Mouse (Mus musculus) right cerebral cortex, adult 2 months (tissue): ENCODE data around the gene Cdh4.
A peak's percentile ranks its signal among the peaks of the same experiment; 100 is the strongest.

Experiments used
- DNase-seq, 2 experiments: peaks; one replicate each; pipeline ENCODE4 v3.0.0; 2021 to 2022; ENCODE audit warnings: low spot score in 2 of 2

Gene Cdh4

DNA sequence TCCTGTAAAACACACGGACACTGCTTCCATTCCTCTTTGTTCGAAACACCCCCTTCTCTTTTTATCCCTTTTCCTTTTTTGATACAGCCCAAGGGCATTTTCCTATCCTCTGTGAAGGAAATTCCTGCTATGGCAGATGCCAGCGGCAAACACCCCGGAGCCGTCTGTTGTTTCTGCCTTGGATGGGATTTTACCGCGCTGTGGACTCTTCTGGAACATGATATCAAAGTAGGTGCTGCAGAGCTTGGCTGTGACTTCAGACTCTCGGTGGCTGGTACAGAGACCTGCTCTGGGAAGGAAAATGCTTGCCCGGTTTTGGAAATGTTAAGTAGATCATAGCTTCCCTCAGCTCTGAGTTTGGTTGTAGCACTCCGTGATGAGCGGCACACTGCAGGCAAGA, 156.7 kb downstream of the Cdh4 start:
- peak in 1 of 2 experiments; percentile 41 for DNase-seq

DNA sequence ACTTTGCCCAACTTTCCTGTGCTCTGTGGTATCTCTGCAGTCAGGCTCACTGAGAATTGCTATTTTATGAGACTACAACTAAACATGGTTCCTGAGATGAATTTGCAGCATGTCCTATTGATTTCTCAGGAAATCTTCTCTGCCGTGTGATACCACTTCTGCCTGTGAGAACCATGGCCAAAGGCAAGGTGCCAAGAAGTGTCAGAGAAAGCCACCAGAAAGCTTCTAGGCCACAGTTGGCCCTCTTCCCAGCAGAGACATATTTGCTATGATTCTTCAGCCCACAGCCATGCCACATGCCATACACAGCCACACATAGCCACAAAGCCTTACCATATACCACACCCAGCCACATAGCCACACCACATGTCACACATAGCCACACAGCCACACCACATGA, 157.7 kb downstream of the Cdh4 start:
- DNase-seq = no peak

DNA sequence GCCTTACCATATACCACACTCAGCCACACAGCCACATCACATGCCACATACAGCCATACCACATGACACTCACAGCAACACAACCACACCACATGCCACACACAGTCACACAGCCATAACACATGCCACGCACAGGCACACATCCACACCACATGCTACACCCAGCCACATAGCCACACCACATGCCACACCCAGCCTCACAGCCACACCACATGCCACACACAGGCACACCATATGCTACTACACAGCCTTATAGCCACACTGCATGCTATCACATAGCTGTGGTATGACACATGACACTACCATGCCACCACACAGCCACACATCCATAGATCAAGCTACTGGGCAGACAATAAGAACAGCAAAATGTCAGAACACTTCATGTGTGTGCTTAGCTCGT, 158.1 kb downstream of the Cdh4 start:
- DNase-seq = no peak

DNA sequence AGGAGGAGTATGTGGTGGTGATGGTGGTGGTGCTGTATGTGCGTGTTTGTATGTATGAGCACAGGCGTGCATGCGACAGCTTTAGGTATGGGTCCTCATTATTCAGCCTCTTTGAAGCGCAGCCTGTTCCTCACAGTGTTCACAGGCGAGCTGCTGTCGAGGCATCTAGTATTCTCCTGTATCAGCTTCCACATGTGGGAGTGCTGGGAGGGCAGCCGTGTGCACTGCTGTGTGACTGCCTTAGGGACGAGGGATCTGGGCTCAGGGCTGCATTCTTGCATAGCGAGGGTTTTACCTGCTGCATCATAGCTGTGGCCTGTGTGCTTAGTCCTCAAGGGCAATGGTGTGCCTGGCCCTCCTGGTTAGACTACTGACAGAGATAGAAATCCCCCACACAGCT, 158.9 kb downstream of the Cdh4 start:
- DNase-seq = no peak

DNA sequence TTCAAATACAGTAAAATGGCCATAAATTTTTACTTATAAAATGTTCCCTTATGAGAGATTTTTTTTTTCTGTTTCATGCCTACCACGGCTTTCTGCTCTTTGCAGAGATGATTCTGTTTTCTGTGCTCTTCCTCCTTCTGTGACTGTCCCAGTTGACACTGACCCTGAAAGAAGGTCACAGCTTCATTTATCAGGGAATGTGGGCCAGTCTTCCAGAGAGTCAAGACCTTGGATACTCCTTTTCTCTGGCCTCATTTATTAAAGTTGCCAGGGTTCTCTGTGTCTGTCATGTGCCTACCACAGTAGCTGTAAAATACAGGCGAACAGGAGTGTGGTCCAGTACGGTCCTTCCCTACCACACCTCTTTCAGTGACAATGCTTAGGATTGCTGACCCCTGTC, 162.5 kb downstream of the Cdh4 start:
- no peak for DNase-seq

DNA sequence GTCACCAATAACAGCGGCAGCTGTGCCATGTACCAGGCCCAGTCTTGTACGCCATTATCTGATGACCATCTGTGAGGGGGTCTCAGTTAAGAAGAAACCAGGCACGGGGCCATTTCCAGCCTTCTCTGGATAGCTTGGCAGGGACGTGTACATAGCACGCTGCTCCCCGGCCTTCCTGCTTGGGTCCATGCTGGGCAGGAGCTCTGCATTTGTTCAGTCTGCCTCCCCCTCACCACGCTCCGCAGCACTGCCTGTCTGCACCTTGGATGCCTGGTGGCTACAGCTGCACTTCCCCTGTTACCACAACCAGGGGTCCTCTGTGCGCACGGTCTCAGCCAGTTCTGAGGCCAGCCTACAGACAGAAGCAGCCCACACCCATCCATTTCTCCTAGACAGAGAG, 163.0 kb downstream of the Cdh4 start:
- DNase-seq = no peak

DNA sequence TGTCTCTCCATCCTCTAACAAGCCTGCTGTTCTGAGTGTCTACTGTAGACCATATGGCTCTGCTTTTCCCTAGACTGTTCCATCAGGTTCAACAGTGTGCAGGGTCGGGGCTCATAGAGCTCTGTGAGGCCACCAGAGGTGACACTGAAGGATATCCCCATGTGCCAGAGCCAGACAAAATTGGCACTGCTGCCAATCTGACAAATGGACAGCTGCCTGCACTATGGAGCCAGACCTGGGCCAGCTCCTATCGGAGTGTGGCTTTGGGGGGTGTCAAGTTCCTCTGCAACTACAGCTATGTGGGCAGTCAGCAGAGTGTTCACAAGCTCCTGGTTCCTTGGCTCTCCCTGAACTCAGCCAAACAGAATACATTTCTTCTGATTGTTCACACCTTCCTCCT, 164.1 kb downstream of the Cdh4 start:
- DNase-seq = no peak

DNA sequence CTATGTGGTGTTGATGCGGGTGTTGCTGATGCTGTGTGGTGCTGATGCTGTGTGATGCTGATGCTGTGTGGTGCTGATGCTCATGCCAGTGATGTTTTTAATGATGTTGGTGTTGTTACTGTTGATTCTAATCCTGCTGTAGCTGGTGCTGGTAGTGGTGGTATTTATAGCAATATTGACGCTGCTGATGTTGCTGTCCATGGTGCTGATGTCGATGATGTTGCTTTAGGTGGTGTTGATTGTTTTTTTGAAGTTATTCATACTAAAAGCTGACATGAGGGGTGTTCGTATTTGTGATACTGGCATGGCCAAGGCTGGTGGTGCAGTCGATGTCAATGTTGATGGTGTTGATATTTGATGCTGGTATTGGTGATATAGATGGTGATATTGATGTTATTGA, 173.7 kb downstream of the Cdh4 start:
- DNase-seq = no peak

DNA sequence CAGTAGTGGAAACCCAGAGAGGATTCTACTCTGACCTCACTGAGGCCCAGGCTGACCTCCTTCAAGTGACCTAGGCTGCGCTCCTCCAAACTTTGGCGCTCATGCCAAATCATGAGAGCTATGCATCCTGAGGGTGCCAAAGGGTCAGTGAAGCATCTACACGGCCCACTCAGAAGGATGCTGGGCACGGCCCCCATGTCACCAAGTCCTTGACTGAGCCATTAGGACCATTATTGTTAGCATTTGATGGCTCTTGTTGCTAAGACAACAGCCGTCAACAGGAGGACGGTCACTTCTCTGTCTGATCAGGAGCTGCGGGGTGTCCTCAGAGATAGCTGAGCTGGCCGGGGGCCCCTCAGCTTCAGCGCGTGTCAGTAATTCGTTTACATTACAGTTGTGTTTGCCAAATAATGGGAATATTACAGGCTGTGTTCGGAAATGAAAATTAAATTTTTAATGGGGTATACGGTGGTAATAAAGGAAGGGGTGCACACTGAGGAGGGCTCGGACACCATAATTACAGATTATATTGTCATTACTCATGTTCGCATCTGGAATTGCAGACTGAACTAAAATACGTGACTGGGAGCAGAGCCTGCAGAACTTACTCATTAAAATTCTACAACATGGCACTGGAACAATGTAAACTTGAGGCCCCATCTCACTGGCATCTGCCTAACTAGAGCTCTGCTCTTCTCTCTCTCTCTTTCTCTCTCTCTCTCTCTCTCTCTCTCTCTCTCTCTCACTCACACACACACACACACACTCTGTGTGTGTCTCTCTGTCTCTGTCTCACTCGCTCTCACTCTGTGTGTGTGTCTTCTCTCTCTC, 181.6 kb downstream of the Cdh4 start:
- no peak for DNase-seq

DNA sequence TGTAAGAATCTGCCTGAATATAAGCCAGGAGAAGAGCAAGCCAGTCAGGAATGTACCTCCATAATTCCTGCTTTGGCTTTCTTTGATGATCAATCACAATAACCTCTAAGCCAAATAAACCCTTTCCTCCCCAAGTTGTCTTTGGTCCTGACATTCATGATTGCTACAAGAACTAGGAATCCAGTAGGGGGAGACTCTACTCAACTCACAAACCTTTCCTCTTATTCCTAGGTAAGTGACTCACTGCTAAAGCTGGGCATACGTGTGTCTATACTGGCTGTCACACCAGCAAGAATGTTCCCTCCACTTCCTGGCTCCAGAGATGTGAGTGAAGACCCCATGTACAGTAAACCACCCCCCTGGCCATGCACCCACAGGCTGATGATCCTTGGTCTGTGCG, 185.3 kb downstream of the Cdh4 start:
- no peak for DNase-seq

DNA sequence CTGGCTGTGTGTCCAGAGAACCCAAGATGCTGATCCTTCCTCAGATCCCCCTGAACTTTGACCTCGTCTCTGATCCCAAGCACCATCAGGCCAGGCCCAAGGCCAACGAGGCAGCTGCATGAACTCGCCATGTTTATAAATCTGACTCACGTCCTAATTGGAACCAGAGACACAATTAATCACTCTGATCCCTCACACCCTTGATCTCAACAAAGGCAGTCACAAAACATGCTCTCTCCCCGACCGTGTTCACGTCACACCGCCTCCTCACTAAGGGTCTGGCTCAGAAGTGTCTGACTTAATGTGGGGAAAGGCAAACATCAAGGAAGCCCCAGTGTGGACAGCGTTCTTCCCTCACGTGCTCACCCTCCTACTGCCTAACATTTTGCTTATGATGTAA, 188.5 kb downstream of the Cdh4 start:
- DNase-seq = no peak

DNA sequence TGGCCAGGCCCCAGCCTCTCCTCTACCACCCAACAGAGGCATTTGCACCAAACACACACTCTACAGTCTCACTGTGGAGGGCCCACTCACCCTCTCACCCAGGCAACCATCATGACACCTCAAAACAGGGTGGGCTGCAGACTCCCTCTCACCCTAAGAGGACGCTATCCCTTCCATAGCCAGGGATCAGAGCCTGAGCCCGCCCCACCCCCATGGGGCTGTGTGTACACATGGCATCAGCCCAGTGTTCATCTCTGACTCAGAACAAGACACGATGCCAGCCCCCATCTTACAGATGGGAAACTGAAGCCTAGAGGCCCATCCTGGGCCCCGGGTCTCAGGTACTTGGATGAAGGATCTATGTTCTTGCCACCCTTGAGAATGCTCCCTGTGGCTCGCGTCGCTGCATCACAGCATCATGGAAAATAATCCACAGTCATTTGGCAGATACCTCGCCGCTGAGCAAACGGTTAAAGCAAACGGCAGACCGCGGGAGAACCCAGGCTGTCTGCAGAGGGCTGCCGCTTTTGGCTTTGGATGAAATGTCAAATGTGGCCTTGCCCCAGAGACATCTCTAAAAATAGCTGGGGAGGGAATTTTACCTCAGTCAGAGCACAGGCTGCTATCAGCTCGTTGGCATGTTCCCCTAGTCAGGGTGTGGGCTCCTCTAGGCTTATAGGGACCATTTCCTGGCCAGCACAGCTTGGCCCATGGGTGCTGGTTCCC, 198.5 kb downstream of the Cdh4 start:
- no peak for DNase-seq

DNA sequence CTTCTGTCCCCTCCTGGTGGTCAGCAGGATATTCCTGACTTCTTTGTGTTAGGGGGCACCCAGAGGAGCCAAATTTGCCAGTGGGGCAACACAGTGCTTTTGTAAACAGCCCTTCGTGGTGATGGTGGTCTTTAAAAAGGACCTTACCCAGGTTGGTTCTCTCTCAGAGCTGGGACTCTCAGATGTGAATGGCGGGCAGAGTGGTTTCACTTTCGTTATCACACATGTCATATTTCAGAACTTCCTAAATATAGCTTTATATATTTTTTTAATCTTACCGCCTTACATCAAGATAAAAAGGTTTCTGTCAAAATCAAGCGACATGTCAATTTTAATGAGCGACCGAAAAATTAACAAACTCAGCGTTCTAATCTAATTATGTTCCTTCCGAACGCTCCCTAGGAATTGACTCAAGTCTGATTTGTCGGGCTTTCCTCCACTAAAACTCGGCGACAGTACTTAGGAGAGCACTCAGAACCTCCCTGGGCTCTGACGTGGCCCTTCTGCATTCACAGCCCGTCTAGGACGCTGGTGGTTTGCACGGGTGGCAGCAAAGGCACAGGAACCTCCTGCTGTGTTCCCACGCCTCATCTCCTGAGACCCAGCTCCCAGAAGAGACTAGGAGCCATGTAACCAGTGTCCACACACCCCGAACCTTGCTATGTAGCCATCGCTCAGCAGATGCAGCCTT, 206.5 kb downstream of the Cdh4 start:
- DNase-seq = peak in 1 of 2 experiments; percentile 16

DNA sequence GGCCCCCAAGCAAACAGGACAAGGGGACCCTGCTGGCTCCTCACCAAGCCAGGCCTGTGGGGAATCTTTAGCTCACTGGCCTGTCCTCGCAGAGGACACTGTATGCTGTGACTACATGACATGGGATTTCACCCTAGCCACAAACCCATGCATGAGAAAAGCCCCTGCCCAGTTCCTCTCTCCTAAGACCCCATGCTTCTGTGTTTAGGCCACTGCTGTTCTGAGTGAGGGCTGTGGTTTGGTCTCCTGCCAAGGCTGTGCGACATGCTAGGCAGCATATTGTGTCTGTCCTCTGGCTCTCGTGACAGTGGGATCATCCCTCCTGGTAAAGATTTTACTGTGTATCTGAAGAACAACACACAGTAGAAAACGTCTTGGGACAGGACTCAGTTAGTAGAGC, 207.1 kb downstream of the Cdh4 start:
- DNase-seq = no peak

DNA sequence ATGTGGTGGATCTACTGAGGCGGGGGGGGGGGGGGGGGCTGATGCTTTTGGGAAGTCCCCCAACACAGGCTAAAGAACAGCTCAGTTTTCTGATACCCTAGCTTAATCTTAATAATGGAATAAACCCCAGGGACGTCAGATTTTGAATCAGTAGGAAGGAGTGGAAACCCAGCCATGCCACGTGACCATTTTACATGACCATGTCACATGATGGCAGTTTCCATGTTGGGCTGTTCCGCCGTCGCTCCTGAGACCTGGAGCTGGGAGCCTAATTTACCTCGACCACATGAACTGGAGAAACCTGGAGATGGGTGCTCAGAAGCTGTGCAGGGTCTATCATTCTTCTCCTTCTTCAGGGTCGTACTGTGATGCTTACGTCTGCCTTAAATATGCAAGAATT, 207.9 kb downstream of the Cdh4 start:
- no peak for DNase-seq

DNA sequence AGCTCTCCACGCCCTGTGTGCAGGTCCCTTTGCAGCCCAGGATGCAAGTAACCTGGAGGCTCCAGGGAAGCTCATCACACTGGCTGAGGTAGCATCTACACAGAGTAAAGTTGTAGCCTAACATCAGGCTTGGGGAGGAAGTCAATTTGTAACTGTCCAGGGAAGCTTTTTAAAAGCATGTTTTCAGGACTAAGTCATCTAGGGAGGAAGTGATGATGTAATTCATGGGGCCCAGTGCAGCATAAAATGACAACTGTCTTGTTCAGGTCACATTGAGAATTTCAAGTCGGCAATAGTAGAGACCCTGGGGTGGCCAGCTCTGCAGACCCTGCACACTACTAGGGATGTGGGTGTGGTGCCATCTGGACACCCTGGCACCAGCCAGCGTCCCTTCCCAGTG, 213.3 kb downstream of the Cdh4 start:
- no peak for DNase-seq

DNA sequence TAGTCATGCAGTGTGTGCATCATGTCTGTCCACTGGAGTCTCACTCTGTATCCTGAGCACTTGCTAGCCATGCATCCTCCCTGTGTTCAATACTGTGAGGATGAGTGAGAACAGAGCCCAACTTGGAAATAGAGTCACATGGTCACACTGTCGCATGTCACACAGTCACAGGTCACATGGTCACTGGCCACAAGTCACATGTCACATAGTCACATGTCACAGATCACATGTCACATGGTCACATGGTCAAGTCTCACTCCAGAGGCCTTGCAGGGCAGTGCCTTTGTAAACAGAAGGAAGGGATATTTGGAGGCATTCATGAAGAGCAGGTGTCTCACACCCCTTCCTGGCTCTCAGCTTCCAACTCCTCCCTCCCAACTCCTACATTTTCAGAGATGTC, 217.0 kb downstream of the Cdh4 start:
- DNase-seq = no peak

DNA sequence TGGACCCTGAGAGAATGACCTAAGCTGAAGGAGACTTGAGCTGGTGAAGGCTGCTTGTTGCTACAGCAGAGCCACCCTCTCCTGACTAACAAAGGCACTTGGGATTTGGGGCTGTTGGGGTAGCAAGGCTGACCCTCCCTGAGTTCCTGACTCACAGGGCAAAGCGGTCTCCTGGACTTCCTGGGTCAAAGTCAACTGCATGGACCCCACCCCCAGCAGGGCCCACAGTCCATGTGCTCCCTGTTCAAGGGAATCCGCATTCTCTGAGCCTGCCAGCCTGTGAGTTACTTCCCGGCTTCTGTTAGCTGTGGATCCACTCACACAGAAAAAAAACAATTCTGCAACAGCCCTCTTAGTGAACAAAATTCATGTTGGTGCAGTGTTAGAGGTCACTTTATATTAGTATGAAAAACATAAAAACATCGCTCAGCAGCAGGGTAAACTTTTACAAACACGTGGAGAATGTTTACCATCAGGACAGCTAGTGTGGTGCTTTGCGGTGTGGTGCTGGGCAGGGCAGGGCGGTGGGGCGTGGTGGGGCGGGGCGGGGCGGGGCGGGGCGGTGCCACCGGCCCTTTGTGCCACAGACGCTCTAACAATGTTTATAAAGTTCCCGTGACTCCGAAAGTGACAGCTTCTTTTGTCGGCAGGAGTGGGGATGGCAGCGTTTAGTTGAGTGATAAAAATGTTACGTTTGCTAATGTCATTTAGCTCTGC, 219.9 kb downstream of the Cdh4 start:
- DNase-seq = no peak

DNA sequence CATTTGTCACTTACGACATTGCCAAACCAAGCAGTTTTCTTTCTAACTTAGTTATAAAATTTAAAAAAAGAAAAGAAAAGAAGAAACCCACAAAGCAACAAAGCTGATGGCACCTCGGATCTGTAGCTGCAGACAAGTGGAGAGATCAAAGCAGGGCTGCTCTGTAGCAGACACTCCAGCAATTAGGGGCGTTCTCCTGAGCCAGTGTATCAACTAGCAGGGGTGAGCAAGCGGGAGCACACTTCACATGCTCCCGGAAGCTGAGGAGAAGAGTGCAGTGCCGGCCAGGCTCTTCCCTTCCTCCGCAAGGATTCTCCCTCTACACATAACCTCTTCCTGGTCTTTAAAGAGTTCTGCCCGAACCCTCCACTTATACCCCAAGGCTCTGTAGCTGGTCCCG, 220.5 kb downstream of the Cdh4 start:
- no peak for DNase-seq

DNA sequence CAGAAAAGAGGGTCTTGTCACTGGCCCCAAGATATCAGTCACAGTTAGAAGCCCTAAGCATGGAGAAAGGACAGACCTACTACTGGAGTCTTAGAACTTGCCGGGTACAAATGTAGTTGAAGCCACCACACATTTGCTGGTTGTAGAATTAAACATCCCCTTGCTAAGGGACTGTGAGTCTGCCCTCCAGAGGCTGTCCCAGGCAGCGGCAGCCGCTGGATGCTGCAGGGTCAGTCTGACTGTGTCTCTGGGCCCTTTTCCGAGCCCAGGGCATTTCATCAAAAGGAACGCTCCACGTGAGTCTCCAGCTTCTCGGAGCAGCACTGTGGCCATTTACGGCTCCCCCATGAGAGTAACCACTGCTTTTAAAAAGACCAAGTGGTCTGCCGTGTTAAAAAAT, 221.4 kb downstream of the Cdh4 start:
- DNase-seq = no peak

DNA sequence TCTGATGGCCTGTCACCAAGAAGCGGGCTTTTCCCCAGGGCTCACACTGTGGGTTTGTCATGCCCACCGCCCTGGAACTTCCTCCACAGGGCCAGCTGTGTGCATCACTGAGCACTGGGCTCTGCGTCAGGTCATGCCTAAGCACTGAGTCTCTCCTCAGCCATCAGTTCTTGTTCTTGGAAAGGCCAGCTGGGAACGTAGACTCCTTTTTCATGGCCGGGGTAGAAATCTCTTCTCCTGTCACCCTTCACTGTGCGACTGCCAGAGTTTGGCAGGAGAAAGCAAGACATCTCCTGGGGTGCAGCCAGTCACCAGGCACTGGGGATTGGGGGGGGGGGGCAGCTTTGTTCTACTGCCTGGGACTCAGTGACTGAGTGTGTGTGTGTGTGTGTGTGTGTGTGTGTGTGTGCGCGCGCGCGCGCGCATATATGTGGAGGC, 222.0 kb downstream of the Cdh4 start:
- DNase-seq = no peak

DNA sequence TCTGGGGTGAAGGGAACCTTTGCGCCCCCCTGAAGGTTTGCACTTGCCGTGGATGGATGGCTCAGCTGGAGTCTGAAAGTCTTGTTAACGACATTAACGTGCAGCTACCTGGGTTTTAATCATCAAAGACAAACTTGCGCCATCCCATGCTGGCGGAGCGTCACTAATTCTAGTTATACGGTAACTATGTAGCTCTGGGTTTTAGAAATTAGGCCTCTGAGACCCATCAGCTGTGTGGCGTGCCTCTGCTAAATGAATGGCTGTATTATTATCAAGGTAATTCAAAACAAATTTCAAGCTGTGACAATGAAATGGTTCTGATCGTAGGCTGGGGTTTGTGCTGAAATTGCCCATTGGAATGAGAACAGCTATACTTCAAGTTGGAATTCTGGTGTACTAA, 228.5 kb downstream of the Cdh4 start:
- no peak for DNase-seq
